Mouse (Mus musculus) adrenal gland, adult 2 months (tissue): ENCODE data around the gene Unc5cl. TPM values are rescaled to one million over a fixed set of nuclear protein-coding genes. Genes with fewer than 3 reads are reported as not detected.

ENCODE experiments used
- DNase-seq: peaks from one replicate; pipeline ENCODE4 v3.0.0; 2021
- polyA plus RNA-seq: library from polyadenylated mRNA; depleted of rRNA; stranded (reverse); fragments of >200 nt; gene quantifications from 2 replicates; pipeline ENCODE4 v1.2.3, GENCODE M21; 2012
- total RNA-seq, 2 experiments: library from RNA; stranded (reverse); gene quantifications; 2 replicates each; pipeline ENCODE4 v1.2.3; 2021

Unc5cl gene
- total and polyA plus RNA-seq, 3 experiments: not detected

- DNase-seq: no peak
Observed at GRCm38 (mm10) chr17:48539326-48539725, 84.6 kb downstream of the Unc5cl start.

- no peak for DNase-seq
Observed at GRCm38 (mm10) chr17:48542733-48543132, 88.0 kb downstream of the Unc5cl start.

- no peak for DNase-seq
Observed at GRCm38 (mm10) chr17:48543301-48543765, 88.6 kb downstream of the Unc5cl start.

GRCm38 (mm10) chr17:48544722-48545121 is 90.0 kb downstream of the Unc5cl start:
- DNase-seq: peak; percentile 10

- DNase-seq: peak; percentile 39
Observed at GRCm38 (mm10) chr17:48545223-48545943, 90.7 kb downstream of the Unc5cl start.

- no peak for DNase-seq
Observed at GRCm38 (mm10) chr17:48546036-48546435, 91.3 kb downstream of the Unc5cl start.

GRCm38 (mm10) chr17:48547668-48548067 is 93.0 kb downstream of the Unc5cl start:
- DNase-seq: no peak

GRCm38 (mm10) chr17:48551788-48552531 is 97.3 kb downstream of the Unc5cl start:
- DNase-seq: no peak

- DNase-seq: no peak
Observed at GRCm38 (mm10) chr17:48552532-48552915, 97.8 kb downstream of the Unc5cl start.

GRCm38 (mm10) chr17:48556223-48556962 is 101.7 kb downstream of the Unc5cl start:
- no peak for DNase-seq

- DNase-seq: no peak
Observed at GRCm38 (mm10) chr17:48557823-48558715, 103.4 kb downstream of the Unc5cl start.

GRCm38 (mm10) chr17:48564931-48565330 is 110.2 kb downstream of the Unc5cl start:
- no peak for DNase-seq

- no peak for DNase-seq
Observed at GRCm38 (mm10) chr17:48569656-48570055, 115.0 kb downstream of the Unc5cl start.

GRCm38 (mm10) chr17:48581153-48581552 is 126.5 kb downstream of the Unc5cl start:
- DNase-seq: no peak

- DNase-seq: no peak
Observed at GRCm38 (mm10) chr17:48582486-48582990, 127.8 kb downstream of the Unc5cl start.

- DNase-seq: no peak
Observed at GRCm38 (mm10) chr17:48583401-48583800, 128.7 kb downstream of the Unc5cl start.

GRCm38 (mm10) chr17:48585902-48586359 is 131.2 kb downstream of the Unc5cl start:
- no peak for DNase-seq

- DNase-seq: no peak
Observed at GRCm38 (mm10) chr17:48588674-48589073, 134.0 kb downstream of the Unc5cl start.
